Mouse (Mus musculus): ENCODE results near the gene Slc9a1. TPM values are rescaled to one million over a fixed set of nuclear protein-coding genes. Genes with fewer than 3 reads are reported as not detected.

Slc9a1 gene
- total and polyA plus RNA-seq, 3 experiments: 7.3 to 44.6 (median 27.3) TPM

DNA sequence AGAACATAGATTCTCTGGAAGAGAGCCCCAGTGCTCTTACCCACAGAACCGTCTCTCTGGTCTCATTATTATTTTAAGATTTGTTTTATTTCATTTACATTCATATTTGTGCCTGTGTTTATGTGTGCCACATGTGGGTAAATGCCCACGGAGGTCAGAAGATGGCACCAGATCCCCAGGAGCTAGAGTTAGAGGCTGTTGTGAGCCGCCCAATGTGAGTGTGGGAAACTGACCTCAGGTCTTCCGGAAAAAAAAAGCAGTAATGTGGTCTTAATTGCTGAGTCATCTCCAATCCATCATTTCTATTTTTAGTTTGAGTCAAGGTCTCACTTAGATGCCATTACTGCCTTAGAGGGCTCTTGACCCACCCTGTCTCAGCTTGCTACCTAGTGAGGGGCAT, 21.9 kb upstream of the Slc9a1 start:
- Histone ChIP-seq H3K4me3 (ENCODE audit: low read depth, low read length) (no peak overlapping the region), H3K4me1 (ENCODE audit: insufficient read depth, low read depth, low read length) (peaks cover 15% of the 10 kb centered on the region), H3K36me3 (replicated peaks) (no peaks in the 10 kb centered on the region), H3K9me3 (replicated peaks) (no peaks in the 10 kb centered on the region), H3K27me3 (ENCODE audit: insufficient read depth, low read length) (peaks cover 15% of the 10 kb centered on the region)
- ATAC-seq (ENCODE audit: extremely low read depth, insufficient number of reproducible peaks, low FRiP score, poor library complexity, severe bottlenecking) (no peak), DNase-seq (ENCODE audit: low spot score) (no peak)
- TF ChIP-seq GATA2 (IDR thresholded peaks at IDR 0.05; ENCODE audit: borderline replicate concordance, low read depth, low read length): no peak
- no peak for TF ChIP-seq GATA1 (IDR thresholded peaks at IDR 0.05; ENCODE audit: borderline replicate concordance, low read length)
- no peak for TF ChIP-seq CTCF (IDR thresholded peaks at IDR 0.05; ENCODE audit: low read depth, low read length)
- no peak for TF ChIP-seq POLR2AphosphoS5 (IDR thresholded peaks at IDR 0.05; ENCODE audit: insufficient replicate concordance, low read depth, low read length)
- TF ChIP-seq TAL1 (conservative IDR thresholded peaks at IDR 0.05; ENCODE audit: low read depth, low read length): no peak

DNA sequence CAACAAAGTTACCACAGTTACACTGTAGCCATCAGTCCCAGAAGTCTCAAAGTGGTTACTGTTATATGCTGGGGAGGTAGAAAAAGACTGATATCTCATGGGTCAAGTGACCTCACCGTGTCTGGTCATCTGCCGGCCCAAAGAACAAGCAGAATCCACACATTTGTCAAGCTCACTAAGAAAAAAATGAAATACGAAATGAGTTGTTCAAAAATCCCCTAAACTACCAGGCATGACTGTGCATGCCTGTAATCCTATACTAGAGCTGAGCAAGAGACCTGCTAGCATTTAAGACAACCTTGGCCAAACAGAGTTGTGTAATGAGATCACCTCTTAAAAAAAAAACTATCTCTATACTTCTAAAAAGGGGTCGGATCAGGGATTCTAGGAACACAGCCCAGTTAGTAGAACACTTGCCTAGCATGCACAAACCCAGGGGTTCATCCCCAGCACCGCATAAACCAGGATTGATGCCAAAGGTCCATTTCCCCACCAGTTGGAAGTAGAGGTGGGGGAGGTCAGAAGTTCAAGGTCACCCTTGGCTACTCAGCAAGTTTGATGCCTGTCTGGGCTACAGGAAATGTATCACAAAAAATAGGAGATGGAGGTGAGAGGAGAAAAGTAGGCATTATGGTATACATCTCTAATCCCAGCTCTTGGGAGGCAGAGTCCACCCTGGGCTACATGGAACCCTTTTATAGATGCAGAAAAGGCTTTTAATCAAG, 21.3 kb upstream of the Slc9a1 start:
- H3K4me3 ChIP-seq (ENCODE audit: low read depth, low read length): no peak overlapping the region
- no peaks in the 10 kb centered on the region for H3K36me3 ChIP-seq (replicated peaks)
- DNase-seq (ENCODE audit: low spot score) (no peak), ATAC-seq (ENCODE audit: extremely low read depth, insufficient number of reproducible peaks, low FRiP score, poor library complexity, severe bottlenecking) (no peak)
- TF ChIP-seq CTCF (IDR thresholded peaks at IDR 0.05; ENCODE audit: low read depth, low read length) (no peak), GATA1 (IDR thresholded peaks at IDR 0.05; ENCODE audit: borderline replicate concordance, low read length) (no peak), TAL1 (conservative IDR thresholded peaks at IDR 0.05; ENCODE audit: low read depth, low read length) (no peak), POLR2AphosphoS5 (IDR thresholded peaks at IDR 0.05; ENCODE audit: insufficient replicate concordance, low read depth, low read length) (no peak)
- H3K9me3 ChIP-seq (replicated peaks): no peaks in the 10 kb centered on the region
- H3K4me1 ChIP-seq (ENCODE audit: insufficient read depth, low read depth, low read length): peaks cover 21% of the 10 kb centered on the region
- peaks cover 9% of the 10 kb centered on the region for H3K27me3 ChIP-seq (ENCODE audit: insufficient read depth, low read length)

GRCm38 (mm10) chr4:133352797-133353196, 16.7 kb upstream of the Slc9a1 start:
- TF ChIP-seq GATA2 (IDR thresholded peaks at IDR 0.05; ENCODE audit: borderline replicate concordance, low read depth, low read length) (no peak), GATA1 (IDR thresholded peaks at IDR 0.05; ENCODE audit: borderline replicate concordance, low read length) (no peak), CTCF (IDR thresholded peaks at IDR 0.05; ENCODE audit: low read depth, low read length) (no peak), POLR2AphosphoS5 (IDR thresholded peaks at IDR 0.05; ENCODE audit: insufficient replicate concordance, low read depth, low read length) (no peak), TAL1 (conservative IDR thresholded peaks at IDR 0.05; ENCODE audit: low read depth, low read length) (no peak)
- H3K27me3 ChIP-seq (ENCODE audit: insufficient read depth, low read length): no peaks in the 10 kb centered on the region
- DNase-seq (ENCODE audit: low spot score): no peak
- no peak overlapping the region for H3K4me3 ChIP-seq (ENCODE audit: low read depth, low read length)
- H3K4me1 ChIP-seq (ENCODE audit: insufficient read depth, low read depth, low read length): peaks cover 19% of the 10 kb centered on the region
- no peak for ATAC-seq (ENCODE audit: extremely low read depth, insufficient number of reproducible peaks, low FRiP score, poor library complexity, severe bottlenecking)
- H3K36me3 ChIP-seq (replicated peaks): no peaks in the 10 kb centered on the region
- no peaks in the 10 kb centered on the region for H3K9me3 ChIP-seq (replicated peaks)

DNA sequence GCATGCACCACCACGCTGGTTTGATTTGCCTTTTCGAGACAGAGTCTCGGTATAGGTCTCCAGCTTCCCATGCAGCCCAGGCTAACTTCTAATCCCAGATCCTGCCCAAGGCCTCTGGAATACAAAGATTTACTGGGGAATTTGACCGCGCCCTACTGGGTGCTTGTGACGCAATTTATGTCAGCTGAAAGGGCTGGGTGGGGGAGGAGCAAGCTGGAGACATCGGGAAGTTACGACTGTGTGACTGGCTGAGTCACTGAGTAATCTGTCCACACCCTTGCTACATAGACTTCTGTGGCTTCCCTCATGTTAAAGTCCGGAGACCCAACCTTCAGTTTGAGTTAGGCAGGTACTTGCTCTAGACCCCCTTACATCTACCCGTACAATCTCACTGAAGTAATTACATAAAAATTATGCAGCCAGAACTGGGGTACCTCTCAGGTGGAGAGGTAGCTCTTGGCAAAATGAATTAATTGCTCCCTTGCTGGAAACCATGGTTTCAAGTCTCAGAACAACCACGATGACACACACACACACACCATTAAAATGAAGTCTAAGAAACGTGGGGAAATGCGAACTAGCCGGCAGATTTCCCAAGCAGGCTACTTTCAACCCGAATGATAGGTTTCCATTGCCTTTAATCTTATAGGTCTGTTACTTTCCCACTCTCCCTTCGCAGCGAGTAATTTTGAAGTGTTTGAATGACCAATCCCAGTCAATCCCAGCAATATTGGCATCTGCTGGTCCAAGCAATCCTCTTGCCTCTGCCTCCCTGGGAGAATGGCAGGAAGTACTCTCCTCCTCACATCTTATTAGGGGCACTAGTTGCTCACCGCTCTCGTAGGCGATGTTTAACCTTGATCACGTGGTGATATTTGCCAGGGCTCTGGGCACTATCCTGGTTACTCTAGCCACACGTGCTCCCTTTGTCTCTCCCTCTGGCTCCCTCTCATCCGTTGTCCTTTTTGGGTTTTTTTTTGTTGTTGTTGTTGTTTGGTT, 15.8 kb upstream of the Slc9a1 start, which contains the start of gene Wdtc1:
Gene Wdtc1 (minus strand): TSS at position 115 of the 999 bp plus-strand sequence.
- ATAC-seq (ENCODE audit: extremely low read depth, insufficient number of reproducible peaks, low FRiP score, poor library complexity, severe bottlenecking) (no peak), DNase-seq (ENCODE audit: low spot score) (no peak)
- Histone ChIP-seq H3K27me3 (ENCODE audit: insufficient read depth, low read length) (no peaks in the 10 kb centered on the region), H3K4me3 (ENCODE audit: low read depth, low read length) (no peak within 1 kb of the TSS; the same call in 1 of the 2 replicates), H3K4me1 (ENCODE audit: insufficient read depth, low read depth, low read length) (peaks cover 16% of the 10 kb centered on the region), H3K9me3 (replicated peaks) (no peaks in the 10 kb centered on the region), H3K36me3 (replicated peaks) (no peaks in the 10 kb centered on the region)
- TF ChIP-seq POLR2AphosphoS5 (IDR thresholded peaks at IDR 0.05; ENCODE audit: insufficient replicate concordance, low read depth, low read length): no peak
- no peak for TF ChIP-seq CTCF (IDR thresholded peaks at IDR 0.05; ENCODE audit: low read depth, low read length)
- TF ChIP-seq GATA1 (IDR thresholded peaks at IDR 0.05; ENCODE audit: borderline replicate concordance, low read length): no peak

DNA sequence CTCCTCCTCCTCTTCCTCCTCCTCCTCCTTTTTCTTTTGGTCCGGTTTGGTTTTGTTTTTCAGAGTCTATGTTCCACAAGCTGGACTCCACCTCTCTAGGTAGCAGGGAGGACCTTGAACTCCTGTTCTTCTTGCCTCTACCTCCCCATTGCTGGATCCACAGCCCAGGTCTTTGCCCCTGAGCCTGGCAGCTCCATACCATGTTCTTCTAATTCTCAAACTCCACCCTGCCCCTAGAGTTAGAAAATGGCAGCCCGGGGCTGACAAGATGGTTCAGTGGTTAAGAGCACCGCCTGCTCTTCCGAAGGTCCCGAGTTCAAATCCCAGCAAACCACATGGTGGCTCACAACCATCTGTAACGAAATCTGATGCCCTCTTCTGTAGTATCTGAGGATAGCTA, 14.9 kb upstream of the Slc9a1 start:
- Histone ChIP-seq H3K4me1 (ENCODE audit: insufficient read depth, low read depth, low read length) (peaks cover 16% of the 10 kb centered on the region), H3K4me3 (ENCODE audit: low read depth, low read length) (no peak overlapping the region), H3K36me3 (replicated peaks) (no peaks in the 10 kb centered on the region), H3K27me3 (ENCODE audit: insufficient read depth, low read length) (peaks cover 2% of the 10 kb centered on the region; the same call in 1 of the 2 replicates), H3K9me3 (replicated peaks) (no peaks in the 10 kb centered on the region)
- ATAC-seq (ENCODE audit: extremely low read depth, insufficient number of reproducible peaks, low FRiP score, poor library complexity, severe bottlenecking) (no peak), DNase-seq (ENCODE audit: low spot score) (no peak)
- TF ChIP-seq CTCF (IDR thresholded peaks at IDR 0.05; ENCODE audit: low read depth, low read length): no peak

All from G1E (cell line).